Mouse (Mus musculus): ENCODE measurements at regions not wholly inside any gene's neighbourhood (a gene's known extent, or its start where the extent isn't known, plus 50 kb on each side); places are given as distances from the start of the nearest gene placed in this dataset.

- no peak for ATAC-seq
- no peaks in the 10 kb centered on the region for H3K9me3 ChIP-seq
- no peaks in the 10 kb centered on the region for H3K36me3 ChIP-seq
- no peaks in the 10 kb centered on the region for H3K27me3 ChIP-seq (replicated peaks)
- H3K27ac ChIP-seq: no peak overlapping the region
- no peak overlapping the region for H3K9ac ChIP-seq
- H3K4me3 ChIP-seq (replicated peaks): no peak overlapping the region
- H3K4me2 ChIP-seq (replicated peaks): no peak overlapping the region
- H3K4me1 ChIP-seq (replicated peaks): no peaks in the 10 kb centered on the region
- 61% methylated on average over 2 of the region's 2 CpGs for WGBS
Observed at GRCm38 (mm10) chr2:105454353-105454752, 55.2 kb upstream of the Rcn1 start.

GRCm38 (mm10) chr2:105454836-105455235 is 55.7 kb upstream of the Rcn1 start:
- Histone ChIP-seq H3K9ac (no peak overlapping the region), H3K36me3 (no peaks in the 10 kb centered on the region), H3K4me3 (replicated peaks) (no peak overlapping the region), H3K27ac (no peak overlapping the region), H3K4me1 (replicated peaks) (no peaks in the 10 kb centered on the region), H3K27me3 (replicated peaks) (no peaks in the 10 kb centered on the region), H3K9me3 (no peaks in the 10 kb centered on the region), H3K4me2 (replicated peaks) (no peak overlapping the region)
- ATAC-seq: no peak

- no peaks in the 10 kb centered on the region for H3K36me3 ChIP-seq
- no peaks in the 10 kb centered on the region for H3K4me1 ChIP-seq (replicated peaks)
- ATAC-seq: no peak
- H3K4me3 ChIP-seq (replicated peaks): no peak overlapping the region
- no peak overlapping the region for H3K4me2 ChIP-seq (replicated peaks)
- no peaks in the 10 kb centered on the region for H3K9me3 ChIP-seq
- no peak overlapping the region for H3K9ac ChIP-seq
- no peaks in the 10 kb centered on the region for H3K27me3 ChIP-seq (replicated peaks)
- no peak overlapping the region for H3K27ac ChIP-seq
- WGBS: 90% methylated on average over 4 of the region's 4 CpGs
Observed at GRCm38 (mm10) chr2:105458643-105459042, 59.5 kb upstream of the Rcn1 start.

- ATAC-seq: no peak
- Histone ChIP-seq H3K36me3 (no peaks in the 10 kb centered on the region), H3K9me3 (no peaks in the 10 kb centered on the region), H3K4me2 (replicated peaks) (no peak overlapping the region), H3K4me3 (replicated peaks) (no peak overlapping the region), H3K27ac (no peak overlapping the region), H3K27me3 (replicated peaks) (no peaks in the 10 kb centered on the region), H3K4me1 (replicated peaks) (no peaks in the 10 kb centered on the region), H3K9ac (no peak overlapping the region)
- WGBS: 78% methylated on average over 9 of the region's 9 CpGs
Observed at GRCm38 (mm10) chr2:105459512-105459911, 60.4 kb upstream of the Rcn1 start.

- no peaks in the 10 kb centered on the region for H3K27me3 ChIP-seq (replicated peaks)
- no peak overlapping the region for H3K4me3 ChIP-seq (replicated peaks)
- H3K9ac ChIP-seq: no peak overlapping the region
- no peak for ATAC-seq
- no peak overlapping the region for H3K27ac ChIP-seq
- WGBS: 87% methylated on average over 6 of the region's 6 CpGs
- H3K9me3 ChIP-seq: no peaks in the 10 kb centered on the region
- H3K36me3 ChIP-seq: no peaks in the 10 kb centered on the region
- no peak overlapping the region for H3K4me2 ChIP-seq (replicated peaks)
- H3K4me1 ChIP-seq (replicated peaks): no peaks in the 10 kb centered on the region
Observed at GRCm38 (mm10) chr2:105465630-105466029, 66.5 kb upstream of the Rcn1 start.

DNA sequence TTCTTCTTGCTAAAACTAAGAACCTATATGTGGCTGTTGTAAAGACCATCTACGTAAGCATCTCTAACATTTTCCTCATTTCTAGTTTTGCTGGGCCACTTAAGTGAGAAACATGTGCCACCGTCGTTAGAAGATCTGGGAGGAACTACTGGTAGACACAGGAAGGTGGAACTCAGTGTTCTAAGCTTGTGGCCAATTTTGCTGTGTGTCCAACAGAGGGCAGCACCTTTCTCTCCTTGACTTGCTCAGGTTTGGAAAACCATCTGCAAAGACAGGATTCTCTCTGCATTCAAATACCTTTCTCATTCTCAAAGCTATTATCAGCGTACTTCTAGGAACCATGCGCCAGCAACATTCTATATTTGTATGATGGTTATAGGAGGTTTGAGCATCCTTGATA is 69.8 kb upstream of the Rcn1 start:
- Histone ChIP-seq H3K27me3 (replicated peaks) (no peaks in the 10 kb centered on the region), H3K36me3 (no peaks in the 10 kb centered on the region), H3K9me3 (no peaks in the 10 kb centered on the region), H3K4me1 (replicated peaks) (no peaks in the 10 kb centered on the region), H3K4me3 (replicated peaks) (no peak overlapping the region), H3K27ac (no peak overlapping the region), H3K9ac (no peak overlapping the region), H3K4me2 (replicated peaks) (no peak overlapping the region)
- no peak for ATAC-seq
- 38% methylated on average over 5 of the region's 5 CpGs for WGBS

DNA sequence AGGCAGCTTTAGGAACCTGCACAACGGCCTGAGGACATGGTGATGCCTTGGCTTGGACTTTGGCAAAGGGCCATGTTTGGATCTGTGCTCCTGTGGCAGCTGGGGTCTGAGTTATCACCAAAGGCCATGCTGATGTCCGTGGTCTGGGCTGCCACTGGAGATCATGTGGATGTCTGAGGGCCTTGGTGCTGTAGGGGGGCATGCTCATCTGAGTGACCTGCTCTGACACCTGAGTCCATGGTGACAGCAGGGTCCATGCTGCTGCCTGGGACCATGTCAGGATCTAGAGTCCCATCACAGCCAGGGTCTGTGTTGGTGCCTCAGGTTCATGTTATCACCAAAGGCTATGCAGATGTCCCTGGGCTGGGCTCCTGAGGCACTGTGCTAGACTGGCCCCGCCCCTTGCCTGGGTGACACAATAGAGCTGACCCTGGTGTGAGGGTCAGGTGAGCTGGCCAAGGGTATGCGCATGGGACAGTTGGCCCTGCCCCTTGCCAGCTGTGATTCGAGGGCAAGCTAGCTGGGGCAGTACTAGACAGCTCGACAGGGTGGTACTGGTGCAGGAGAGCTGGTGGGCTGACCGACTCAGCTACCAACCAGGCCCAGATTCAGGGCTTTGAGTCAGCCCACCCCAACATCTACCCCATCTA is 77.0 kb upstream of the Rcn1 start:
- no peak overlapping the region for H3K4me3 ChIP-seq (replicated peaks)
- H3K27me3 ChIP-seq (replicated peaks): no peaks in the 10 kb centered on the region
- 76% methylated on average over 7 of the region's 7 CpGs for WGBS
- H3K4me1 ChIP-seq (replicated peaks): no peaks in the 10 kb centered on the region
- no peaks in the 10 kb centered on the region for H3K36me3 ChIP-seq
- no peak overlapping the region for H3K27ac ChIP-seq
- H3K9me3 ChIP-seq: no peaks in the 10 kb centered on the region
- H3K9ac ChIP-seq: no peak overlapping the region
- H3K4me2 ChIP-seq (replicated peaks): no peak overlapping the region
- ATAC-seq: no peak

DNA sequence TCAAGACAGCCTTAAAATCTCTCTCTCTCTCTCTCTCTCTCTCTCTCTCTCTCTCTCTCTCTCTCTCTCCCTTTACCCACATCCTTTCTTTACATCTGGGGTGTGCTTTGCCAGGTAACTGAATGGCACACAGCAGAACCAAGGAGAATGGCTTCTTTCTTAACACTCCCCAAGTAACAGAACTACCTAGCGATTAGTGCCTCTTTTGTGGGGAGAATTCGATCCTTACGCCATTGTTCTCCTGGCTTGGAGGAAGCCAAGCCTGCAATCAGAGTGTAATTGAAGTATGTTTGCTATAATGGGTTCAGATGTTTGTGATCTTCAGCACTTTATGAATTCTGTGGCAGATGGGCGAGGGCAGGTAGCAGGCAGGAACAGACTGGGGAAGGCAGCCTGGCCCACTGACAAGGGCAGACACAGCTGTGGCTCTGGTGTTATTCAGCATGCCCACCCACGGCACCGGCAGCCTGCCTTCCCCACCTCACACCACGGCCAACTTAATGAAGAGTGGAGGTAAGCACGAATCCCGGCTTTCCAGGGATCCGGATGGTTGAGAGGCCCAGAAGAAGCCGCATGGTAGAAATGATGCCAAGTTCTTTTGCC is 83.0 kb upstream of the Rcn1 start:
- no peaks in the 10 kb centered on the region for H3K4me1 ChIP-seq (replicated peaks)
- ATAC-seq: no peak
- no peak overlapping the region for H3K9ac ChIP-seq
- H3K4me2 ChIP-seq (replicated peaks): no peak overlapping the region
- no peak overlapping the region for H3K27ac ChIP-seq
- no peak overlapping the region for H3K4me3 ChIP-seq (replicated peaks)
- no peaks in the 10 kb centered on the region for H3K36me3 ChIP-seq
- no peaks in the 10 kb centered on the region for H3K9me3 ChIP-seq
- WGBS: 74% methylated on average over 11 of the region's 11 CpGs
- no peaks in the 10 kb centered on the region for H3K27me3 ChIP-seq (replicated peaks)

DNA sequence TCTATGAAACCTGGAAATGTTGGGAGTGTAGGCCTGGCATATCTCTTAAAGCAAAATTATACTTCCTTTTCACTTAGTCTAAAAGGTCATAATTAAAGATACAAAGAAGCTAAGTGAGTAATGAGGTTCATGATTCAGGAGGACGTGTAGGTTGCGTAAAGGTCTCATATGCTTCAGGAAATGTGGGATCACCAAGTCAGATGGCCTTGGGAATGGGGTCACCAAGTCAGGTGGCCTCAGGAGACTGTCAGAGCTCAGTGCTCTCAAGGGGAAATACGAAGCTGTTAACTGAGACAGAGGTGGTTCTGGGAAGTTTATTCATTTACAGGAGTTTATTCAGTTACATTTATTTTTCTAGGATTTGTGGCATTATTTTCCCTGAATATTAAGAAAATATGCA is 85.4 kb upstream of the Rcn1 start:
- Histone ChIP-seq H3K4me3 (replicated peaks) (no peak overlapping the region), H3K9ac (no peak overlapping the region), H3K4me1 (replicated peaks) (no peaks in the 10 kb centered on the region), H3K27ac (no peak overlapping the region), H3K9me3 (no peaks in the 10 kb centered on the region), H3K4me2 (replicated peaks) (no peak overlapping the region), H3K27me3 (replicated peaks) (no peaks in the 10 kb centered on the region), H3K36me3 (no peaks in the 10 kb centered on the region)
- ATAC-seq: no peak
- WGBS: 68% methylated on average over 3 of the region's 3 CpGs

DNA sequence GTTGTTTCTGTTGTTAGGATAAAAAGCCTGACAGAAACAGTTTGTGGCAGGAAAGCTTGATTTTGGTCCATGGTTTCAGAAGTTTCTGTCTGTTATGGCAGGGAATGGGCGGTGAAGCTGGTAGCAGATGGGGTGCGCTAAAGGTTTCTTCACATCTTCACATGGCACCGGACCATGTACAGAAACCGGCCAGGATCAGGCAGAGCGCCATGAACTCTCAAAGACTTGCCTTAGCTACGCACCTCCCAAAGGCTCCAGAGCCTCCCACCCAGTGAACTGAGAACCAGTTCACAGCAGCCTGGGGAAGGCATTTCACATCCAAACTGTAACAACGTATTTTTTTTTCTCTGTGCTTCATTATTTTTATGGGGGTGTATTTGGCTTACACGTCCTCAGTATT is 86.2 kb upstream of the Rcn1 start:
- Histone ChIP-seq H3K4me1 (replicated peaks) (no peaks in the 10 kb centered on the region), H3K36me3 (no peaks in the 10 kb centered on the region), H3K9ac (no peak overlapping the region), H3K9me3 (no peaks in the 10 kb centered on the region), H3K27ac (no peak overlapping the region), H3K4me2 (replicated peaks) (no peak overlapping the region), H3K4me3 (replicated peaks) (no peak overlapping the region), H3K27me3 (replicated peaks) (no peaks in the 10 kb centered on the region)
- ATAC-seq: no peak
- 82% methylated on average over 8 of the region's 8 CpGs for WGBS

DNA sequence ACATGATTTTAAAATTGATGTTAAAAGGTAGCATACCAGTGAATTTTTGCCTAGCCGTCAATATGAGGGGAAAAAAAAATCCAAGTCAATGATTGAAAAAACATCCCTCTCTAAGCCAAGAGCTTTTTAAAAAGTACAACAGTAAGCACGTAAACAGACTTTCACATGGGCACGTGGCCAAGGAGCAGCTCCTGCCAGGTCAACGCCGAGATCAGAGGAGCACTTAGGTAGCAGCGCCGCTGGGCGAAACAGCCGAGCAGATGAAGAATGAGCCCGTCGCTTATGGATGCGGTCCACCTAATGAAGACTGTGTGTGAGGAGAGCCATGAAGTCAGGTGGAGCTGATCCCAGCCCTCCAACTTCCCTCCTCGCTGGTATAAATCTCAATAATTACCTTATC is 96.7 kb upstream of the Rcn1 start:
- 74% methylated on average over 13 of the region's 13 CpGs for WGBS
- Histone ChIP-seq H3K27ac (no peak overlapping the region), H3K4me3 (replicated peaks) (no peak overlapping the region)

DNA sequence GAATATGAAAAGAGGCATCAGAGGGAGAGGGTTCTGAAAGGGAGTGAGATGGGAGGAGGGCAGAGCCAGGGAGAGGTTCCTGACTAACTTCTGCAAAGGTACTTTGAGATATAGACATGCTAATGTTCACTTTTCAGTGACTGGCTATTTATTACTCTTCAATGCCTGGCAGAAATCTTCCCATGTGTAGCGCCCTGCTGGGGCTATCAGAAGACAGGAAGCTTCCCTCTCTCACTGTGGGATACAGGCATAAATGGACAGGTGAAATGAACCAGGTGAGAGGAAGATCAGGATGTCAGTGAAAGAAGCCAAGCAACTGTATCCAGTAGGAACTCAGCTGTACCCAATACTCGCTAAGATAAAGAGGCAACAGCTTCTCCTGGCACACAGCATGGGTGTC is 105.1 kb upstream of the Rcn1 start:
- Histone ChIP-seq H3K4me2 (replicated peaks) (no peak overlapping the region), H3K27ac (no peak overlapping the region), H3K27me3 (replicated peaks) (no peaks in the 10 kb centered on the region), H3K4me1 (replicated peaks) (no peaks in the 10 kb centered on the region), H3K4me3 (replicated peaks) (no peak overlapping the region), H3K9ac (no peak overlapping the region), H3K9me3 (no peaks in the 10 kb centered on the region), H3K36me3 (no peaks in the 10 kb centered on the region)
- ATAC-seq: no peak
- WGBS: 51% methylated on average over 2 of the region's 2 CpGs

More for the DNA sequence above, 96.7 kb upstream of the Rcn1 start:
- Histone ChIP-seq H3K9me3 (no peaks in the 10 kb centered on the region), H3K4me1 (replicated peaks) (no peaks in the 10 kb centered on the region), H3K36me3 (no peaks in the 10 kb centered on the region), H3K4me2 (replicated peaks) (no peak overlapping the region), H3K9ac (no peak overlapping the region), H3K27me3 (replicated peaks) (no peaks in the 10 kb centered on the region)
- ATAC-seq: no peak

DNA sequence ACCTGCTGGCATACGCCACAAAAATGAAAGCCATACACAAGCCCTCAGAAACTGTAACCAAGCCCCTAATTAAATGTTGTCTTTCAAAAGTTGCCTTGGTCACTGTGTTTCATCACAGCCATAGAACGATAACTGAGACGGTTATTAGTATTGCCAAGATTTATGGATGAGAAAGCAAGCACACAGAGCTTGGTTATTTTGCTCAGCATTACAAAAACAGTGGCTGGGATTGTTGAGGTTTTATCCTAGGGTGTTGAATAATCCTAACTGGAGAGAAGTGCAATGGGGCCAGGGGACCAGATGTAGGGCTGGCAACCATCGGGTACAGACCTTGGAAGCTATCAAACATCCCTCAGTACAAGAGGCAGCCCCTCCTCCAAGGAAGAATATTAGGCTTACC is 106.4 kb upstream of the Rcn1 start:
- Histone ChIP-seq H3K4me2 (replicated peaks) (no peak overlapping the region), H3K9ac (no peak overlapping the region), H3K4me3 (replicated peaks) (no peak overlapping the region), H3K36me3 (no peaks in the 10 kb centered on the region), H3K9me3 (no peaks in the 10 kb centered on the region), H3K4me1 (replicated peaks) (no peaks in the 10 kb centered on the region), H3K27me3 (replicated peaks) (no peaks in the 10 kb centered on the region), H3K27ac (no peak overlapping the region)
- WGBS: 86% methylated on average over 4 of the region's 4 CpGs
- no peak for ATAC-seq

All from intestine, embryonic 15.5 days (tissue).